Mouse (Mus musculus) kidney, adult 9 months (tissue): Measurements from ENCODE around the gene D330045A20Rik.
"Not testable (repeated sequence)": the region's sequence is repeated elsewhere in the genome, so short reads cannot be mapped to it uniquely, and the experiment has no call there.

ENCODE experiments used
- DNase-seq: peaks from one replicate; pipeline ENCODE4 v3.0.0; 2022

The D330045A20Rik gene

DNA sequence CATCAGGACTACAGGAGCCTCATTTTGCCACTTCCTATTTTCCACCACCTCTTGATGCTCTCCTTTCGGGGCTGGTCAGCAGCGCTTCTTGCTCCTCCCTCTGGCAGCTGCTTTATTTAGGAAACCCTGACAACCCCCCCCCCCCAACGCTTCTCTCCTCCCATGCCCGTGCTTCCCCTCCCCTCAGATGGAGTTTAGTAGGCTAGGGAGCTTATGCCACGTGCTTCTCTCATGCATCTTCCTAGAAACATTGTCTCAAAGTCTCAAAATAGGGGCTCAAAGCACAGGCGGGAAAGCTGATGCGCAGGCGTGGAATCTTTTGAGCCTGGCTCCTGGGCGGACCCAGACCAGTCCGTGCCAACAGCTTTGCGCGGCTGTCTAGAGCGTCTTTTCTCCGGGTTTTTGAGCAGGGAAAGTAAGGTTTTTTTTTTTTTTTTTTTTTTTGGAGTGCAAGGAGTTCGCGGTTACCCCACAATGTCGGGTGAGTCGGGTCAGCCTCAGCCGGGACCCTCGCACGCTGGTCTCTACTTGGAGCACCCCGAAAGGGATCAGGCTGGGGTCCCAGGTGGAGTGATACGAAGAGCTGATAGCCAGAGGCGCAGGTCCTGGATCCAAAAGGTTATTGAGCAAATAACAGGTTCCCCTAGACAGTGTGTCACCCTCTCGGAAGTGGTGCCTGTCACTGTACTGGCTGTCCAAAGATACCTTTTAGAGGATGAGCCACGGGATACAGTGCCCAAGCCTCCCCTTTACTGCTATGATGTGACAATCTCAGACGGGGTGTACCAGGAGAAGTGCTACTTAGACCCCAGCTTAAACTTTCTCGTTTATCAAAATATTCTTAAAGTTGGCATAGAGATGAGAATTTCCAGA lies at the start of gene D330045A20Rik:
Gene D330045A20Rik (plus strand): TSS at position 346 of the 873 bp plus-strand sequence.
- peak; percentile 3 for DNase-seq

DNA sequence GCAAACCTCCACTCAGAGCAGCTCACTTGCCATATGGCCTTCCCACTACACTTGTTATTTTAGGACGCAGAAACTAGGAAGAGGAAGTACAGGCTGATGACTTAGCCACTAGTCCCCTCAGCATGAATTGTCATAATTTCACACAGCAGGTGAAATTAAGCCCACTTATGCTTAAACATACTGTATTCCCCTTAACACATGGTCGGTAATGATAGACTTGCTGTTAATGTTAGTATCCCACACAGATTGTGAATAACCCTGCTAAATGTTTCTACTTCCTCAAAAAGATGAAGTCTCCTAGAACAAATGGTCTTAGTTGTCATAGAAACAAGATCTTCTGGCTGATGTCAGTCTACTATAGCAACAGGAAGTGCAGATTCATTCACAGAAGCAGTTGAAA lies 47.6 kb upstream of the D330045A20Rik start:
- no peak for DNase-seq

DNA sequence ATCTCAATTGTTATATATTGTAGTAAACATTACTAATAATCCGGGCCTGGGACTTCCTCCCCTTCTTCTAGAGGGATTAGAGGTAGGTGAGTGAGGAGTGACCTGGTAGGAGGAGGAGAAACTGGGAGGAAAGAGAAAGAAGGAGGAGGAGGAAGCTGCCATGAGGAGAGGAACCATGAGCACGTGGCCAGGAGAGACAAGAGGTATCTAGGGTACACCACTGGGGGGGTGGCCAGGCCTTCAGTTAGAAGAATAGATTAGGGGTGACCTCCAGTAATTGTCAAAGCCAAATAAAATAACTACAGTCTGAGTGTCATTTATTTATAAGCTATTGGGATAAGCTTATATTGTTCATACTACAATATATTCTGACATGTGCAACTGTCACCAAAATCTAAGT lies 45.0 kb upstream of the D330045A20Rik start:
- DNase-seq = no peak

DNA sequence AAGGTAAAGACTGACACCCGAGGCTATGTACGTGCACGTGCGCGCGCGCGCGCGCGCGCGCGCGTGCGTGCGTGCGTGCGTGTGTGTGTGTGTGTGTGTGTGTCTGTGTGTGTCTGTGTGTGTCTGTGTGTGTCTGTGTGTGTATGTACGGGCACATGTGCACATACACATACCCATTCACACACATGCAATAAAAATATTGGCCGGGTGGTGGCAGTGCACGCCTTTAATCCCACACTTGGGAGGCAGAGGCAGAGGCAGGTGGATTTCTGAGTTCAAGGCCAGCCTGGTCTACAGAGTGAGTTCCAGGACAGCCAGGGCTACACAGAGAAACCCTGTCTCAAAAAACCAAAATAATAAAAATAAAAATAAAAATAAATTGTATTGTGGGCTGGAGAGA lies 39.1 kb upstream of the D330045A20Rik start:
- DNase-seq = not testable (repeated sequence)

DNA sequence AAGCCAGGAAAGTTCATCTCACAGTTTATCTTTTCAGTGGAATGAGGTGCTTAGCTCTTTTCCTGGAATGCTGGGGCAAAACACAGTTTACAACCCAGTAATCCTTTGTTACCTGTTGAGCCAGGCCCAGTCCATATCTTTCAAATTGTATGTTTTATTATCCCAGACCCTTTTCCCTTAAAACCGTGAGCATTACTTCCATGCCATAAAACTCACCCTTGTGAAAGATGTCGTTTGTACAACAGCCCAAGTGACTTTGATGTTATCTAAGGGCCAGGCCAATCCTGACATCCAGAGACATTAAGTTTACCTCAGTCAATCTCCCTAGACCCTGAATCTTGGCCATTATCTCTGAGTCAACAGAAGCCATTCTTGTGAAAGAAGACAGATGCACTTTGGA lies 23.4 kb upstream of the D330045A20Rik start:
- DNase-seq = no peak

DNA sequence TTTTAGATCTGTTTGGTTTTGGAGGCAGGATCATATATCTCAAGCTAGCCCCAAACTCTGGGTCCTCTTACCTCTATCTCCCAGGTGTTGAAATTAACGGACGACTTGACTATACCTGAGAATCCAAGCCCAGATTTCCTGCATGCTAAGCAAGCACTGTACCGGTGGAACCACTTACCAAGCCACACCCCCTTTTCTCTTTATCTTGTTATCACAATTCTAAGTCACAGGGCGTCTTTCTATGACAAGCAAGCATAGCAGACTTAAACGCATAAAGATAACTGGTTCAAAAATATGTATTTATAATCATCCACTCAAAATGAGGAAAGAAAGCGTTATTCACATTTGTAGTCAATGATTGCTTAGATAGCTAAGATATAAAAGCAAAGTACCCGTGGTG lies 1.9 kb downstream of the D330045A20Rik start:
- no peak for DNase-seq

DNA sequence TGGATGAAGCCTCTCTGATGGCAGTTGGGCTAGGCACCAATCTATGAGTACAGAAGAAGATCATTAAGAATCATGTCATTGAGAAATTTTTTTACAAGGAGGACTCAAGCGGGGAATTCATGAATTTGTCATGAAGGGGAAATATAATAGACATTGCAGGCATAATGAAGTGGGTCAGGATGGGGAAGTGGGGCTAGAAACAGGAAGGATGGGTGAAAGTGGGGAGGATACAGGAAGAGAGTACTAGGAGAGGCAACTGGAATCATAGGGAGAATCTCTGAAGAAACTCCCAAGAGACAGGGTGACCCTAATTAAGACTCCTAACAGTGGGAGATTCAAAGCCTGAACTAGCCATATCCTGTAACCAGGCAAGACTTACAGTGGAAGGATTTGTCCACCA lies 4.8 kb downstream of the D330045A20Rik start:
- no peak for DNase-seq

DNA sequence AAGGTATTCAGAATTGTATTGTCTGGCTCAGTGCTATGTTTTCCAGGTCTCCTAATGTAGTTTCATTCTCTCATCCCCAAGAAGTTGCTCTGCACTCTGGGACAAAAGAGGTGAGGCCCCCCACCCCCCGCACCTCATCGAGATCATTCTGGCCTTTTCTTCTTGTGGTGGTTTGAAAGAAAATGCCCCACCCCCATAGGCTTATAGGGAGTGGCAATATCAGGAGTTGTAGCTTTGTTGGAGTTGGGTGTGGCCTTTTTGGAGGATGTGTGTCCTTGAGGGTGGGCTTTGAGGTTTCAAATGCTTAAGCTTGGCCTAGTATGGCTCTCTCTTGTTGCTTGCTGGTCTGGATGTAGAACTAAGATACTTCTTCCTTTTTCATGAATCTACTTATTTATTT lies 36.0 kb downstream of the D330045A20Rik start:
- DNase-seq = no peak

DNA sequence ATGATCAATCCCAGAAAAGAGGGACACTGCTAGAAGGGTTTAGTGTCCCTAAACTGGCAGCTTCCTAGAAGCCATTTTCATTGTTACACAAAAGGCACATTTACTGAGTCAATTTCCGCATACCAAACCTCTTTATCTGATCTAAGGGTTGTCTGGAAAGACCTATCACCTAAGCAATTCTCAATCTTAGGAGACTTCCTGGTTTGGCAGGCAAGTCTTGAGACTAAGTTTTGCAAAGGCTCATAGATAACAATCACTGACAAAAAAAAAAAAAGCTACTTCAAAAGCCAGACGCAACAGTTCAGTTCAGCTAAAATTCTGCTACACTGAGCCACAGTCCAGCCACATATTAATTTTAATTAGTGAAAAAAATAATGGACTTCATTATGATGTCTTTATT lies 39.1 kb downstream of the D330045A20Rik start:
- no peak for DNase-seq

DNA sequence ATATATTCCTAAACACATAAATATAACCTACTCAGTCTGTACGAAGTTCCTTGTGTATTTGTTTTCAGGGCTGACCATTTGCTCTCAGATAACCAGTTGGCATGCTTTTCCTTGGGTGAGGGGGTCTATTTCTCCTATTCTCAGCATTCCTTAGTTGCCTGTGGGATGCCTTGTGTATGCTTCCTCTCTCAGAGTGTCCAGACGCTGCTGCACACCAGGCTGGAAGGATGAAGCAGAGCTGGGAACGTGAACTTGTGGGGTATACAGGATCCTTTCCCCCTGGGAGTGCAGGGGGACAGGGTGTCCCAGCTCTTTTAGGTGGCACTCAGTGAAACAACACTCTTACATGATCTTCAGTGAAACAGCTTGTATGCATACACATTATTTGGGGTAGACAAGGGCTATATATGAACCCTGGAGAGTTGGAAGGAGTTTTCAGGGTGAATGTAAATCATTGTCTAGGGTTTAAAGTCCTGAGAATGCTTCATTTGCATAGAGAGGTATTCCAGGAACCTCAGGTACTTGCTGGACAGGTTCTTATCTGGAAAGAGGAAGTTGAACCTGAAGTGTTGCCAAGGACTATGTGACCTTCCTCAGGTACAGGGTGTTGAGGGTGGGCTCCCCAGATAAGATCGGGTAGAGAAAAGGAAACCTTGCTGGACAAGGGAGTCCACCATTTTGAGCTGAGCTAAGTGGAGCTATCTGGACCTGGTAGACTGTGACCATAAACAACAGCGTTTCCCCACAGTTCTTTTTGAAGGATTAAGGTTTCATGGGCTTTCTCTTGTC lies 44.3 kb downstream of the D330045A20Rik start:
- DNase-seq = peak; percentile 47

DNA sequence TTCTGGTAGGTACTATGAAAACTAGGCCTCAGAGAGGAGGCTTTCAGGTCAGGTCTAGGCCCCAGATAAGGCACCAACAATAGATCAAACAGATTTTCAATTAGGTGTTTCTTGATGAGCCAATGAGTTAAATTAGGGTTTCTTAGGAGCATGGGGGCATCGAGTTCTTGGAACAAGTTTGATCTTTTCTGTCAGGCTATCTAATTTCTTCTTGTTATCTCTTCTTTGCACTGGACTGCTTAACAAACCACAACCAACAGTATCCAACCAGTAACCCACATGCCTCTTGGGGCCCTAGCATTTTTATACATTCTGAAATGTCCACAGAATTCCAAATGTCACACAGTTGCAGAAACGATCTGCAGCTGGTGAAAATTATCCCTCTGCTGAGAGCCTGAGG lies 45.6 kb downstream of the D330045A20Rik start:
- DNase-seq = no peak

DNA sequence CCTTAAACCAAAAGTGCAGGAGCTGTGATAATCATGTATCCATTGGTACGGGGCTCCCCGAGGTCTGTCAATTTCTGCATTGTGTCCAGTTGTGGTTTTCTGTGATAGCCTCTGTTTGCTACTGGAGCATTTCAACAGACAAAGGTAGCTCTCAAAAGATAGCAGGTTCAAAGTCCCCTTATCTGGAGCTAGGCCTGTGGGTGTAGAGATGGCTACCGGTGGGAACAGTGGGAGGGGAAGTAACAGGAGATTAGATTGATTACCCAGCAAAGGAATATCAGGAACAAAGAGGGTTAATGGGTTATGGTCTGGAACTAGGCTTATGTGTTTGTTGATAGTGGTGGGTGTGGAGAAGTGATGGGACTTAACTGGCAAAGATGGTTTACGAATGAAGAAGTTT lies 46.8 kb downstream of the D330045A20Rik start:
- no peak for DNase-seq

DNA sequence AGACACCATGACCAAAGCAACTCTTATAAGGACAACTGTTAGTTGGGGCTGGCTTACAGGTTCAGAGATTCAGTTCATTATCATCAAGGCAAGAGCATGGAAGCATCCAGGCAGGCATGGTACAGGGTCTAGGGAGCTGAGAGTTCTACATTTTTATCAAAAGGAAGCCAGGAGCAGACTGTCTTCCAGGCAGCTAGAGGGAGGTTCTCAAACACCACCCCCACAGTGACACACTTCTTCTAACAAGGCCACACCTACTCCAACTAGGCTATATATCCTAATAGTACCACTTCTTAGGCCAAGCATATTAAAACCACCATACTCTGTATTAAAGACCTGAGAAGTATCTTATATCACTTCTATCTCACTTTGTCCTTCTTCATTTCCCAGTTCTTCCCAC lies 49.5 kb downstream of the D330045A20Rik start:
- DNase-seq = no peak

DNA sequence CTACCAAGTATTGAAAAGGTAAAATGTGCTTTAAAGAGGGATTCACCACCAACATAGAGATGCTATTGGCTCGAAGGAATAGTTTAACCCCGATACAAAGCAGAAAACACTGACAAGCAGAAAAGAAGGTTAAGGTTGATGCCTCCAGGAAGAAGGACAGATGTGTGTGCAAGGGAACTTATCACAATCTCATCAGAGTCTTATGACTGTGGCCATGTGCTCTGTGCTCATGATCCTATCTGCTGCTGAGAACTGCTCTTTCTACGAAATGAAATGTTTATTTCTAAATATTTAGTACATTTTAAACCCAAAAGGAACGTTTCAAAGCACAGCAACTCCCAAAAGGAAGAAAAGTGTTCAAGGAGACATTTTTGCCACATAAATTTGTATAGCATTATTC lies 52.1 kb downstream of the D330045A20Rik start:
- no peak for DNase-seq

DNA sequence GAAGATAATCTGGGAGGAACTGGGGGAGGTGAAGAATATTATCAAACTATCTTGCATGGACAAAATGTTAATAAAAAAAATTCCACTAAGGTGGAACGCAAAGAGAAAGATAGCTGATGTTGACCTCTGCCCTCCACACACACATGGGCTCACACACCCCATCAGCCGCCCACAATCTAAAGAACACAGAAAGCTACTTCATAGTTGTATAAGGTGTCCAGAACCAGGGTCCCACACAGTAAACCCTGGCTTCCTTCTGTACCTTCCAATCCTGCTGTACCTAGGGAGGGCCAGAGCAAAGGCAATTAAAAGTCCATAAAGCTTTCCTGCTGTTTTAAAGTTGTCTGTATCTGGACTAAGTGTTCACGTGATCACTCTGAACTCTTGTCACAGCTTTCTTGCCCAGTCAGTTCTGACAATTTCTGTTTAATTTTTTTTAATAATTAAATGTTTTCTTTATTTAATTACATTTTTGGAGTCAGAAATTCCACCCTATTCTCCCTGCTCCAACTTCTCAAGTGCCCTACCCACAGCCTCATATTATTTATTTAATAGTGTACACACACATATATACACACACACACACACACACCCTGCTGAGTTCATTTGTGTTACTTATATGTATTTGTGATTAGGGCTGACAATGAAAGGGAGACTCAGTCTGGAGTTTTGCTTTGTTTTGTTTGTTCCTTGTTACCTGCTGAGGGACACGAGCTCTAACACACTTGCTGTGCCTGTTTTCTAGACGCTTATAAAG lies 57.7 kb downstream of the D330045A20Rik start:
- DNase-seq = no peak

DNA sequence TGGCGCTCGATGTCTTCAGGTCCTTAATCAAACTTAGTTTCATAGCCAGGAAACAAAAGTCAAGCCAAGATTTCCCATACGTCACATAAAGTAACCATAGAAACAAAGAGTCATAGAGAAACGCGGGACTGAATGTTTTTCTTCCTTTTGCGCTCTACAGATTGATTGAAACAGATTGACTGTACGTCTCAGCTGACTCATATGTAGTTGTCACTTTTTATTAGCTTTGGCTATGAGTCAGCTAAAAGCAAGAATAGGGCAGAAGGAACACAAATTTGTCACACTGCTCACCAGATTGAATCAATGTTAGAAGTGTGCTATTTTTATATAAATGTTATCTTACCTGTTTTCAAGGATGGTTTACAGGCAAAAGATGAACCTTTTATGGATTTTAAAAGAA lies 63.6 kb downstream of the D330045A20Rik start:
- no peak for DNase-seq

DNA sequence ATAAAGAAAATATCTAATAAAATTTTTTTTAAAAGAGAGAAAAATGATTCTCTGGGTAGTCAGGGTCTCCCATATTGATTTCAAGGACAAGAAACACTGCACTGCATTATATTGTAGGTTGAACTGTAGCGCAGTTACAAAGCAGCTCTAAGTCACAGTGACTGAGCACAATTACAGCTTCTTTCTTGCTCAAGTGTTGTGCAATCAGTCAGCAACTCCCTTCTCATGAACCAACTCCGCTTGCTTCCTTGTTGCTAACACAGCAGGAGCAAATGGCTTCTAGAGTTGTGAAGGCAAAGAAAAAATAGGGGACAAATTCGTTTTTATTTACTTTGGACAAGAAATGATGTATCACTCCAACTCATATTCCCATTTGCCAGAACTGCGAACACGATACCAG lies 70.3 kb downstream of the D330045A20Rik start:
- DNase-seq = no peak

DNA sequence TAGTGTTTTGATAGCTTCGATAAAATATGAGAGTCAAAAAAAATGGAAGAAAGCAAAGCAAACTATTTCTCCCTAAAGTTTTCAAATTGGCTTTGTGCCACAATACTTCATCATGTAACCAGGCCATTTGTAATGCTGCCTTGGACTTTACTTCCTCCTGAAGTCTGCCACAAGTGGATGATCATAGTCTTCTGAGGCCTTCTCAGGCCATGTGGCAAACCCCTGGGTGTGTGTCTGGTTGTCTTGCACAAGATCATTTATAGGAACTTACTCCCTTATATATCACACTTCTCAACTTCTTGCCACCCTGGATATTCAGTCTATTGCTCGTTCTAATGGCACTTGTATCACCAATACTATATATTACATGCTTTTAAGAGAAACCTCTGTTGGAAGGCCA lies 71.9 kb downstream of the D330045A20Rik start:
- DNase-seq = no peak

DNA sequence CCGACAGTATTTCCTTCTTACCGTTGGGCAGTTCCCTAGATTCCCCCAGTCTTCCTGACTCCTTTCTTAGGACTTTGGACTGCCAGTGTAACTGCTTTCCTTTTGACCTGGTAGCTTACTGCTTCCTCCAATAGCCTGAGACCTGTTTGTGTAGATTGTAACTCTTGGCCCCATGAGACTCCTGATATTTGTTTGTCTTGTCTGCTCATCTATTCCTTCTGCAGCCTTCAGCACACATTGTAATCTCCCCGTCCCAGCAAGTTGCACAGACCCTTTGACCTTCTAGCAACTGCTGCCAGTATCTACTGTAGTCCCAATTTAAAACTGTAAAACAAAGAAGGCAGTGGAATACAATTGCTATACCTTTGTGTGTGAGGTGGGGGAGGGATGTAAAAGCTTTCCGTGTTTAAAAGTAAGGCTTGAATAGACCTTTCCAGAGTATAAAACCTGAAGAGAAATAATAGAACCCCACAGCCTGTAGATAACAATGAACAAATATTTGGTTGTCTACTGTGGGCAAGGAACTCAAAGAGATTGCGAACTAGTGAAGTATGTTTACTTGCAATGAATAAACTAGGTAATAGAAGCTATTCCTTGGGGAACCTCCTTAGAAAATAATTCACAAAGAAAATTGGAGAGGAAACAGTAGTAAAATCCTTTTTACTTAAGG lies 82.2 kb downstream of the D330045A20Rik start:
- DNase-seq = peak; percentile 31

DNA sequence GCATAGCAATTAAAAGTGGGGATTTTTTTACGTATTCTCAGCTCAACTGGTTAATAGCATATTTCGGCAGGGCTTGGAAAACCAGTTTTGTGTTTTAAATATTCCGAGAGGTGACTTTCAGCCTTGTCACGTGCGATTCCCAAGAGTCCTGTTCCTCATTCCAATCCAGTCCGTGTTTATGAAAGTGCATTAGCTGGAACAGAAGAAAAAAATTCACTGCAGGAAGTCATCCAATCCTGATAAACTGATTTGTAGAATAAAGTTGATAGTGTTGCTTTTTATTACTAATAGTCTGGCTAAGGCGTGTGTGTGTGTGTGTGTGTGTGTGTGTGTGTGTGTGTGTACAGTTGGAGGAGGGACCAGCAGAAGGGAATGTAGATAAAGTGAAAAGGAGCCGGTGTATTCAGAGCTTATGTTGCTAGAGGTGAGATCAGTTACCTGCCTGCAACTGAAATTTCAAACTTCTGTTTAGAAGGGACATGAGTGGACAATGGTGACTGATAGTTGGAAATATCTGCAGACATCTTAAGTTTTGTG lies 82.8 kb downstream of the D330045A20Rik start, which contains the start of gene Rnf128:
Gene Rnf128 (plus strand): TSS at position 392 of the 537 bp plus-strand sequence.
- DNase-seq = peak; percentile 56

DNA sequence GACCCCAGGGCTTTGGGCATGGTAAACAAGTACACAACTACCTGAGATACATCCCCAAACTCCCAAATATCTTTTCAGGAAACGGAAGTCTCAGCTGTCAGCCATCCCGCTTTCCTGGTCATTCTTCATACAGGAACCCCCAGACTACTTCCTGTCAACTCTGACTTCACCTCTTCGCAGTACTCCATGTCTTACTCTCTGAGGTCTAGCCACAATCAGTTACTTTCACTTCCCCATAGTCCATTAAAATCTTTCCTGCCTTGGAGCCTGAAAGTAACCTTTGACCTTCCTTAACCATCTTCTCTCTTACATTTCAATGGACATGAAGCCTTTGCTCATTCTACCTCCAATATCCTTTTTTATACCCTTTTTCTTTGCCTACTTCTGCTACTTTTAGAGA lies 89.9 kb downstream of the D330045A20Rik start:
- DNase-seq = no peak

DNA sequence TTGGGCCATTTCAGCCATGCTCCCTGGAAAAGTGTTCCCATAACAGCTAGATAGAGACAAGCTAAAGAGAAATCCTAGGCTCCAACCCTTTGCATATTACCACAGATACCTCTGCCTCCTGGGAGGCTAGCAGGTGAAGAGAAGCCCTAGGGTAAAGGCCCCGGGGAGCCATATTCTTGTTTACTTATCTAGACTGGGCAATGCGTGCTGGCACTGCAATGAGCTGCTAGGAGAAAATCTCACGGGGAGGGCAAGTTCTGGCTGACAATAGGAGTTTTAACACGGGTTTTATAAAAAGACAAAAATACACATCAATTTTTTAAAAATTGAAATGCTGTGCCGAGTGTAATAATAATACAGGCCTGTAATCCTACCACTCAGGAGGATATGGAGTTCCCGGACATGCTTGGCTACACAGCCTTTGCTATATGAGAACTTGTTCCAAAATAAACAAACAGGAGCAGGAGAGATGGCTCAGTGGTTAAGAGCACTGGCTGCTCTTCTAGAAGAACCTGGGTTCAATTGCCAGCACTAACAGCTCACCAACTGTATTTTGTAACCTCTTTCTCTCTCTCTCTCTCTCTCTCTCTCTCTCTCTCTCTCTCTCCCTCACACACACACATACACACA lies 98.6 kb downstream of the D330045A20Rik start:
- no peak for DNase-seq
